Mouse (Mus musculus): ENCODE measurements around the gene Nova2. TPM values are rescaled to one million over a fixed set of nuclear protein-coding genes. Genes with fewer than 3 reads are reported as not detected.

The Nova2 gene
- polyA plus RNA-seq, 1 experiment = 0.48 TPM

DNA sequence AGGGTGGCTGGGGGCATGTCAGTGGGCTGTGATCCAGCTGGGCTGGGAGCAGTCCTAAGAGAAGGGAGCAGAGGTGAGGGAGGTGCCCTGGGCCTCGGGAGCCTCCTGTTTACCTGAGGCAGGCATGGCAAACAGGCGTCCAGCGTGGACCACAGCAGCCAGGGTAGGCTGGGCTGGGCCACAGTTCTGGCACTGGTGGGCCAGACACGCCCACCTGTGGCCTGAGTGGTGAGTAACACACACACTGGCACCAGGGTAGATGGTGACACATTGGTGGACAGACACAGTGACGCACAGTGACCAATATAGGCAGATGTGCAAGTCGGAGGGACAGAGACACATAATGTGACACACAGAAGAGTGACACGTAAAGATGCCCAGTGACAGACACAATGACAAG lies 84.9 kb downstream of the Nova2 start:
- no peak for DNase-seq (ENCODE audit: low spot score)

DNA sequence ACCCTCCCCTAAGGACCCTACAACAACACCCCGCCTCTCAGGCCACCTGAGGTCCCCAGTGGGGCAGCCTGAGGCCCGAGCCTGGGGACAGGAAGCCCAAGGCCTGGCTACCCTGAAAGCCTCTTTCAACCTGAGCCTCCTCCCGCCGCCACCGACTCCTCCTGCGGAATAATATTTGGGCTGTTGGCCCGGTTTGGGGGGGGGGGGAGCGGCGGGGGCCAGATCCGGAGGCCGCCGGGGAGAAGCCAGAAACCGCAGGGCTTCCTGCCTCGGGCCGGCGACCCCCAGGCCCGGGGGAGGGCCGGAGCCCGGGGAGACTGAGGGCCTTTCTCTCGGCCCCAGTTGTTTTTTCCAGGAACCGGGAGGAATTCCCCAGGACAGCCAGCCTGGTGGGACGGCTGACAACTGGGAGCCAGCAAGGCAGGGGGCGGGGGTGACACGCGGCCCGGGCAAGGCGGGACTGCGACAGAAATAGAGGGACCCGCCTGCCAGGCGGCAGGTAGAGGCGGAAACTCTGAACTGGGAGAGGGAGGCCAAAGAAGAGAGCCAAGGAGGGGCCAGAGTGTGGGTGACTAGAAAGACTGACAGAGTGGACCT lies 86.4 kb downstream of the Nova2 start:
- DNase-seq (ENCODE audit: low spot score) = no peak

- DNase-seq (ENCODE audit: low spot score) = no peak
These were observed 87.2 kb downstream of the Nova2 start for GRCm38 (mm10) chr7:19012882-19013281.

DNA sequence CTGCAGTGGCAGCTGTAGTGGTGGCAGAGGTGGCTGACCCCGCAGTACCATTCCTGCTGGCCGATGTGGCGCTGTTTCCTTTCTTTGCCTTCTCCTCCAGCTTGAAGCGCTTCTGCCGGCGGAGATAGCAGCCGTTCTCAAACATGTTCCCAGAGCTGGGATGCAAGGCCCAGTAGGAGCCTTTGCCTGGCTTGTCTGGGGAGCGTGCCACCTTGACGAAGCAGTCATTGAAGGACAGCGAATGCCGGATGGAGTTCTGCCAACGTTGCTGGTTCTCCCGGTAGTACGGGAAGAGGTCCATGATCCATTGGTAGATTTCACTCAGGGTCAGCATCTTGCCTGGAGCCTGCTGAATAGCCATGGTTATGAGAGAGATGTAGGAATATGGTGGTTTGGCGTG lies 88.8 kb downstream of the Nova2 start:
- DNase-seq (ENCODE audit: low spot score) = no peak

Other genes starting within 250 kb of the Nova2 start
- gene Psg20, start 239.7 kb upstream of the Nova2 start, polyA plus RNA-seq (2012; rRNA removed) = not detected in 2 replicates
- not detected in 2 replicates for gene Psg22, start 207.8 kb upstream of the Nova2 start, polyA plus RNA-seq (2012; rRNA removed)
- not detected in 2 replicates for gene Psg19, start 127.4 kb upstream of the Nova2 start, polyA plus RNA-seq (2012; rRNA removed)
- 0.37 and 0.59 TPM in 2 replicates for gene Psg17, start 104.3 kb upstream of the Nova2 start, polyA plus RNA-seq (2012; rRNA removed)
- 27.2 and 31.4 TPM in 2 replicates for gene Mill2, start 85.9 kb upstream of the Nova2 start, polyA plus RNA-seq (2012; rRNA removed)
- gene Pglyrp1, start 54.6 kb upstream of the Nova2 start, polyA plus RNA-seq (2012; rRNA removed) = 3.3 and 3.5 TPM in 2 replicates
- 26.9 and 31.4 TPM in 2 replicates for gene Ccdc61, start 15.5 kb upstream of the Nova2 start, polyA plus RNA-seq (2012; rRNA removed)
- 0.04 TPM in 1 of 2 replicates, not detected in the other for gene Nanos2, start 61.5 kb downstream of the Nova2 start, polyA plus RNA-seq (2012; rRNA removed)
- gene Mypop, start 65.4 kb downstream of the Nova2 start, polyA plus RNA-seq (2012; rRNA removed) = 7.5 and 9.5 TPM in 2 replicates
- gene Irf2bp1, start 78.2 kb downstream of the Nova2 start, polyA plus RNA-seq (2012; rRNA removed) = 15.8 and 20.3 TPM in 2 replicates
- gene Foxa3, start 97.7 kb downstream of the Nova2 start, polyA plus RNA-seq (2012; rRNA removed) = 0.04 TPM in 1 of 2 replicates, not detected in the other
- gene Sympk, start 98.5 kb downstream of the Nova2 start, polyA plus RNA-seq (2012; rRNA removed) = 35.0 and 43.7 TPM in 2 replicates
- gene Rsph6a, start 128.8 kb downstream of the Nova2 start, polyA plus RNA-seq (2012; rRNA removed) = 0.03 TPM in 1 of 2 replicates, not detected in the other
- gene Dmwd, start 150.3 kb downstream of the Nova2 start, polyA plus RNA-seq (2012; rRNA removed) = 44.9 and 46.4 TPM in 2 replicates
- 525 and 848 TPM in 2 replicates for gene Dmpk, start 158.0 kb downstream of the Nova2 start, polyA plus RNA-seq (2012; rRNA removed)
- 59.1 and 60.2 TPM in 2 replicates for gene Six5, start 168.7 kb downstream of the Nova2 start, polyA plus RNA-seq (2012; rRNA removed)
- gene Gm4969, start 192.5 kb downstream of the Nova2 start, polyA plus RNA-seq (2012; rRNA removed) = 0.13 and 0.40 TPM in 2 replicates
- gene Fbxo46, start 194.0 kb downstream of the Nova2 start, polyA plus RNA-seq (2012; rRNA removed) = 7.2 and 7.7 TPM in 2 replicates
- gene Qpctl, start 223.4 kb downstream of the Nova2 start, polyA plus RNA-seq (2012; rRNA removed) = 11.1 and 13.1 TPM in 2 replicates
- 122 and 124 TPM in 2 replicates for gene Snrpd2, start 223.8 kb downstream of the Nova2 start, polyA plus RNA-seq (2012; rRNA removed)
- 0.09 and 0.28 TPM in 2 replicates for gene Gipr, start 240.2 kb downstream of the Nova2 start, polyA plus RNA-seq (2012; rRNA removed)

Measured in urinary bladder, adult 2 months (tissue).